Mouse (Mus musculus) liver, embryonic 16.5 days (tissue): ENCODE measurements around the gene Sipa1l1. TPM values are rescaled to one million over a fixed set of nuclear protein-coding genes. Genes with fewer than 3 reads are reported as not detected.
A peak's percentile ranks its signal among the peaks of the same experiment; 100 is the strongest.

Source experiments
- ATAC-seq: fragments of 200-750 bp; cut with Nextera tagmentation; 2 replicates; pipeline ENCODE4 v1.8.0; 2017; ENCODE audit warnings: low read depth, mild to moderate bottlenecking, moderate number of reproducible peaks, moderate library complexity
- H3K27ac ChIP-seq: fragments of 300-500 bp; sonication (generic); 2 replicates; pipeline ENCODE4 v1.5.1; 2014; ENCODE audit warnings: mild to moderate bottlenecking, low read length
- H3K27me3 ChIP-seq: fragments of 300-500 bp; sonication (generic); 2 replicates; pipeline ENCODE4 v1.6.1; 2014; ENCODE audit warnings: low read depth, low read length, mixed read lengths; ENCODE audit not compliant: control insufficient read depth, insufficient read depth
- H3K36me3 ChIP-seq: fragments of 300-500 bp; sonication (generic); 2 replicates; pipeline ENCODE4 v1.6.1; 2014; ENCODE audit warnings: mild to moderate bottlenecking; ENCODE audit not compliant: control insufficient read depth, insufficient read depth
- H3K4me1 ChIP-seq: fragments of 300-500 bp; sonication (generic); 2 replicates; pipeline ENCODE4 v1.6.1; 2014; ENCODE audit warnings: low read depth, low read length, mixed read lengths; ENCODE audit not compliant: control insufficient read depth
- H3K4me2 ChIP-seq: fragments of 300-500 bp; sonication (generic); 2 replicates; pipeline ENCODE4 v1.6.1; 2014; ENCODE audit warnings: low read depth, low read length, mixed read lengths
- H3K4me3 ChIP-seq: fragments of 300-500 bp; sonication (generic); 2 replicates; pipeline ENCODE4 v1.5.1; 2014; ENCODE audit warnings: low read depth, mild to moderate bottlenecking, low read length
- H3K9ac ChIP-seq: fragments of 300-500 bp; sonication (generic); 2 replicates; pipeline ENCODE4 v1.6.1; 2014; ENCODE audit warnings: low read depth, low read length
- H3K9me3 ChIP-seq: fragments of 300-500 bp; sonication (generic); replicated peaks from 2 replicates; pipeline ENCODE4 v1.6.1; 2016; ENCODE audit warnings: low read length; ENCODE audit not compliant: control insufficient read depth
- WGBS: fragments of 180-500 bp; shearing (Covaris S2); extraction: QIAGEN DNeasy Blood & Tissue Kit; methylation state at CpG from one replicate; pipeline ENCODE4 v1.1.7; 2014; ENCODE audit not compliant: insufficient replicate concordance; 5-methylcytosine and 5-hydroxymethylcytosine counted together
- polyA plus RNA-seq: library from polyadenylated mRNA; unstranded; fragments of >200 nt; fragmentation: Nextera tagmentation; extraction: Ambion mirVana; gene quantifications from 2 replicates; pipeline ENCODE4 v1.2.1, GENCODE M21; 2015

The Sipa1l1 gene
- polyA plus RNA-seq, 1 experiment from 2014 or later = 4.2 TPM

DNA sequence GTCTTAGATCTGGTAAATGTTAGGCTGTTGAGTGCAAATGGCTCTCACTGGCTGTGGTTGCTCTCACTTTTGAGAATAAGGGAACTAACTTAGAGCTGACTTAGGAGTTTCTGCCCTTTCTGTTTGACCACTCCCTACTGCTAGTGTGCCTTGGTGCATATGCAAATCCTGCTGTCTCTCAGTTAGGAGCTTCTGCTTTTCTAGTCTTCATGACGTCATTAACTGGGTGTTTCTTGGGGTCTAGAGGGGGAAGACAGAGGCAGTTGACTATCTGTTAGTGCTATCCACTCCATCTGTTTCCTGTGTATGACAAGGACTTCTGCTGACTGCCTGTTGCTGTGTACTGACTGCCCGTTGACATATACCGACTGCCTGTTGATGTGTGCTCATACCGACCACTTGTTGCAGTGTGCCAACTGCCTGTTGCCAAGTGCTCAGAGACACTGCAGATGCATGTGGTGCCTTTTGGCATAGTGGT is 56.7 kb downstream of the Sipa1l1 start:
- no peaks in the 10 kb centered on the region for H3K9me3 ChIP-seq
- no peaks in the 10 kb centered on the region for H3K27me3 ChIP-seq
- 4% methylated on average over 4 of the region's 4 CpGs for WGBS
- H3K4me2 ChIP-seq = no peak overlapping the region
- peaks cover 25% of the 10 kb centered on the region for H3K4me1 ChIP-seq
- H3K27ac ChIP-seq = peak overlapping the region; percentile 61
- H3K4me3 ChIP-seq = no peak overlapping the region
- no peaks in the 10 kb centered on the region for H3K36me3 ChIP-seq
- H3K9ac ChIP-seq = no peak overlapping the region
- peak; percentile 78 for ATAC-seq

DNA sequence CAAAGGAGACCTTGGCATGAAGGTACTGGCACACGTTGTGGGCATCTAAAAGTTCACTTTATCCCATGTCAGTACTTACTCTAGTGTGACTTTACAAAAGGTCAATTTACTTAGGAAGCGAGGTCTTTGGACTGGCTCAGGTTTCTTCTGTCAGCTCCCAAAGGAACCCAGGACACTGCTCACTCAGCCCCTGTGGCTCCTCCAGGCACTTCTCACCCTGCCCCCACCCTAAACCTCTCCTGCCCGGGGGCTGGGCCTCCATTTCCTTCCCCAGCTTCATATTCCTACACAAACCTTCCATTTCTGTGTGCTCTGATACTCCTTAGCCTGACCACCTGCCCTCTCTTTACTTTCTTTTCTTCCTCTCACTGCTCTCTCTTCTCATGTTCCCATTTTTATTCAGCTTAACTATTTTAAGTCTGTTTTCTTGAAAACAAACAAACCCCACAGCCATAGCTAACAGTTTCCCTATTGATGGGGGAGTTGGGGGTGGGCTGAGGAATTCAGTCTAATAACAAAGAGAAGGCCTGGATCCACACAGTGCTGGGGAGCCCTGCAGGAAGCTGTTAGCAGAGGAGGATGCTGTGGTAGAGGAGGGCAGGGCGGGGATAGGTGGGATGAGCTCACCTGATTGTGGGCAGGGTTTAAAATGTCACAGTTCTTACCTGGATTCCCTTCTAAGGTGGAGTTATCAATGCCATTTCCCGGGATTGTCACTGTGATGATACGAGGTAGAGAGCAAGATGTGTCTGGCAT is 57.4 kb downstream of the Sipa1l1 start:
- Histone ChIP-seq H3K9ac (no peak overlapping the region), H3K4me3 (no peak overlapping the region), H3K27ac (peak overlapping the region; percentile 61), H3K27me3 (no peaks in the 10 kb centered on the region), H3K4me2 (no peak overlapping the region), H3K4me1 (peaks cover 25% of the 10 kb centered on the region), H3K36me3 (no peaks in the 10 kb centered on the region), H3K9me3 (no peaks in the 10 kb centered on the region)
- no peak for ATAC-seq
- WGBS = 37% methylated on average over 6 of the region's 6 CpGs

DNA sequence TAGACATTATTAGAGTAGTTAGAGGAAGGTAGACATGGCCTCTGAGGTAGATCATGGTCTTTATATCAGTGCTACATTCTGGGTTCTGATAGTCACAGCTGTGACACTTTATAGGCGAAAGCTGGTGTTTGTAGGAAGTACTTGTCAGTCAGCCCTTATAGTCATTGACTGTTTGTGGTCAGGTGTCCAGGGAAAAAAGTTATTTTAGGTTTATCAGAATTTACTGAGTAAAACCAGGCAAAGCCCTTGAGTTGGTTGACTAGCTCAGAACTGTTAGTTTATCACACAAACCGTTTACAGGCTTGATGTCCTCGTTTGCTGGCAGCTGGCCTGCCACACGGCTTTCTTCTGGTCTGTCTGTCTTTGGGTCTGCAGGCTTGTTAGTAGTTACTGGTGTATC is 61.0 kb downstream of the Sipa1l1 start:
- H3K9ac ChIP-seq = no peak overlapping the region
- H3K4me2 ChIP-seq = no peak overlapping the region
- H3K27me3 ChIP-seq = no peaks in the 10 kb centered on the region
- H3K4me3 ChIP-seq = no peak overlapping the region
- H3K9me3 ChIP-seq = no peaks in the 10 kb centered on the region
- no peak overlapping the region for H3K27ac ChIP-seq
- H3K4me1 ChIP-seq = peaks cover 15% of the 10 kb centered on the region
- 31% methylated on average over 4 of the region's 4 CpGs for WGBS
- H3K36me3 ChIP-seq = no peaks in the 10 kb centered on the region
- no peak for ATAC-seq

DNA sequence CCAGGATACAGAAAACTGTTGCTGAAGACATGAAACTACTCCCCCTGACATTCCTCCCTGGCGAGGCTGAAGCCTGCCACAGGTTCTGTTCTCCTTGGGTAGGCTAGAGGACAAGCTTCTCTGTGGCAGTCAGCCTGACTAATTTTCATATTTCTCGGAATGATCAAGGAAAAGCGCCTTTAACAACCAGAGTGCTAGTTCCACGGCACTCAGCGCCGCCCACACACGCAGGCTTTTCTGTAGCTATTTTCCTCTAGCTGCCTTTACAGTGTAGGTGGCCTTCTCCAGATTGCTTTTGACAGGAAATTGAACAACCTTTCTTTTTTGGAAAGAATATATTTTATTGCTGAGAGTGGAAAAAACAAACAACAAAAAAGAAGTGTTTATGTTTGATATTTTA is 62.1 kb downstream of the Sipa1l1 start:
- no peak for ATAC-seq
- H3K4me3 ChIP-seq = no peak overlapping the region
- no peaks in the 10 kb centered on the region for H3K9me3 ChIP-seq
- H3K4me2 ChIP-seq = no peak overlapping the region
- peaks cover 6% of the 10 kb centered on the region for H3K4me1 ChIP-seq
- no peaks in the 10 kb centered on the region for H3K27me3 ChIP-seq
- 67% methylated on average over 7 of the region's 7 CpGs for WGBS
- no peaks in the 10 kb centered on the region for H3K36me3 ChIP-seq
- no peak overlapping the region for H3K9ac ChIP-seq
- no peak overlapping the region for H3K27ac ChIP-seq

DNA sequence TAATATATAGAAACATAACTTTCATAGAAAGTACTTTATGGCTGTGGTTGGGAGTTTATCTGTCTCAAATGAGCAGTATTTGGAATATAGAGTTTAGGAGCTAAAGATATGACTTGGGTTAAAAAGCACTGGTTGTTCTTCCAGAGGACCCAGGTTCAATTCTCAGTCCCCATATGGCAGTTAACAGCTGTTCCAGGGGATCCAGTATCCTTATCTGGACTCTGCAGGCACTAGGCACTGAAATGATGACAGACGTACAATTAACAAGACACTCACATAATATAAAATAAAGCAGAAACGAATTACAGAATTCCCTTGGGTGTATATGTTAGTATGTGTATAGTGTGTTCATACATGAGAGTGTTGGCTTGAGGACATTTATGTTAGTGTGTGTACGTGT is 64.1 kb downstream of the Sipa1l1 start:
- H3K9me3 ChIP-seq = no peaks in the 10 kb centered on the region
- H3K27me3 ChIP-seq = no peaks in the 10 kb centered on the region
- ATAC-seq = no peak
- no peak overlapping the region for H3K4me3 ChIP-seq
- WGBS = 39% methylated on average over 3 of the region's 3 CpGs
- H3K36me3 ChIP-seq = no peaks in the 10 kb centered on the region
- H3K4me1 ChIP-seq = peaks cover 3% of the 10 kb centered on the region
- H3K9ac ChIP-seq = no peak overlapping the region
- H3K27ac ChIP-seq = no peak overlapping the region
- no peak overlapping the region for H3K4me2 ChIP-seq

DNA sequence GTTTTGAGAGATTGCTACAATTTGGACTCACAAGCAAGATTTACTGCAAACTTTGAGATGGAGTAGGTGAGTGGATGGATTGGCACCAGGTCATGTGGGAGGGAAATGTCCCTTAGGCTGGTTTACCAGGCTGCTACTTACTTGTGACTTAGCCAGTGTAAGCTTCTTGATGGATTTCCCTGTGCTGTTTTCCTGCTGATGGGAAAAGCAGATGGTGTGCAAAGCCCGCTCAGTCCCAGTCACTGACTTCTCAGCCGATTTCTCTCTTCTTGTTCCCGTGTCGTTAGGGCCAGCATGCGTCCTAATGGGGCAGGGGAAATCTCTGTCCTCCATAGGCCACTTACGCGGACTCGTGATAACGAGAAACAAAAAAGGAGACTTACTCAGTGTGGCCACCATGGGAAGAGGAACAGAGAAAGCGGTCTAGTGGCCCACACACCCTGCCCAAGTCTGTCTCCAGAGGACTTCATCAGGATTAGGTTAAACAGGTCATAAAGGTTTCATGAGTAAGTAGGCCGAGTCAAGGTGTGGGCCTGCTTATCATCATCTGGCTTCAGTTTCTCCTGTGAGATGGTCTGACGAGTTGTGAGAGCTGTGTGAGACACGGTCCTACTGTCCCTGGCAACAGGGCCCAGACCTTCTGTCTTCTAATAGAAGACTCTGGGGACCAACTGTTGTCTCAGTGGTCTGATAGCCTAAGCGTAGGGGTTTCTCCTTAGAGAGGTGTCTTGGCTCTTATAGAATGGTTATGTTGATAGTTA is 65.5 kb downstream of the Sipa1l1 start:
- H3K9ac ChIP-seq = no peak overlapping the region
- no peaks in the 10 kb centered on the region for H3K36me3 ChIP-seq
- no peak overlapping the region for H3K27ac ChIP-seq
- WGBS = 68% methylated on average over 14 of the region's 14 CpGs
- H3K4me1 ChIP-seq = peaks cover 3% of the 10 kb centered on the region
- no peaks in the 10 kb centered on the region for H3K27me3 ChIP-seq
- ATAC-seq = no peak
- H3K4me3 ChIP-seq = no peak overlapping the region
- H3K4me2 ChIP-seq = no peak overlapping the region
- H3K9me3 ChIP-seq = no peaks in the 10 kb centered on the region

DNA sequence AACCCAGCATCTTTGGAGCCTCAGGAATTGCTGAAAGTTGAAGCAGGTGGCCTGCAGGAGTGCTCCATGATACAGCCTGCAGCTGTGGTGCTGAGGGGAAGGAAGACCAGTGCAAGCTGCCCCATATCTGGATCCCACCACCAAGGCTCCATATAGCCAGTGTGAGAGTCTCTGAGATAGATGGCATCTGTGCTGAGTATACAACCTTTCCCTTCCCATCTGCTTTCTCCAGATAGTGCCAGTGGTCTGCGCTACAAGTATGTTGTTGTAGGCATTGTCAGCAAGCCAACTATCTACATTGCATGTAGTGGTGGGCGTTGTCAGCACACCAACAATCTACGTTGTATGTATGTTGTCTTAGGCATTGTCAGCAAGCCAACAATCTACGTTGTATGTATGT is 68.0 kb downstream of the Sipa1l1 start:
- no peak overlapping the region for H3K4me2 ChIP-seq
- H3K36me3 ChIP-seq = no peaks in the 10 kb centered on the region
- peaks cover 3% of the 10 kb centered on the region for H3K4me1 ChIP-seq
- peak; percentile 76 for ATAC-seq
- WGBS = 43% methylated on average over 4 of the region's 4 CpGs
- H3K9me3 ChIP-seq = no peaks in the 10 kb centered on the region
- no peaks in the 10 kb centered on the region for H3K27me3 ChIP-seq
- H3K4me3 ChIP-seq = no peak overlapping the region
- H3K9ac ChIP-seq = no peak overlapping the region
- no peak overlapping the region for H3K27ac ChIP-seq

DNA sequence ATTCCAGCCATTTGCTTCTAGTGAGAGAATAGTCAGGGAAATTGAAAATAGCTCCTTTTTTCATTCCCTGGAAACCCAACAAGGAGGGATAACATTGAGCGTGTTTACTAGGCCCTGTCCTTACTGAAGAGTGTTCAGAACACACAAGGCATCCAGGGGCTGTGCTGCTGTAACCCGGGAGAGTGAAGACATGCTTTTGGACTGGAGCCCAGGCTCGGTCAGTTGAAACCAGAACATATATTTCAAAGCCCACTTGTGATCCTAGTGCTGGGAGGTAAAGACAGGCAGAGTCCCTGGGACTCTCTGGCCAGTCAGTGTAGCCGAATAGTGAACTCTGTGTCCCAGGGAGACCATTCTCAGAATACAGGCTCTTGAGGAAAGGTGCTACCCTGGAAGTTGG is 68.8 kb downstream of the Sipa1l1 start:
- 69% methylated on average over 4 of the region's 4 CpGs for WGBS
- Histone ChIP-seq H3K9me3 (no peaks in the 10 kb centered on the region), H3K27ac (no peak overlapping the region), H3K4me2 (no peak overlapping the region), H3K9ac (no peak overlapping the region), H3K27me3 (no peaks in the 10 kb centered on the region), H3K4me1 (peaks cover 3% of the 10 kb centered on the region), H3K36me3 (no peaks in the 10 kb centered on the region), H3K4me3 (no peak overlapping the region)
- ATAC-seq = no peak

DNA sequence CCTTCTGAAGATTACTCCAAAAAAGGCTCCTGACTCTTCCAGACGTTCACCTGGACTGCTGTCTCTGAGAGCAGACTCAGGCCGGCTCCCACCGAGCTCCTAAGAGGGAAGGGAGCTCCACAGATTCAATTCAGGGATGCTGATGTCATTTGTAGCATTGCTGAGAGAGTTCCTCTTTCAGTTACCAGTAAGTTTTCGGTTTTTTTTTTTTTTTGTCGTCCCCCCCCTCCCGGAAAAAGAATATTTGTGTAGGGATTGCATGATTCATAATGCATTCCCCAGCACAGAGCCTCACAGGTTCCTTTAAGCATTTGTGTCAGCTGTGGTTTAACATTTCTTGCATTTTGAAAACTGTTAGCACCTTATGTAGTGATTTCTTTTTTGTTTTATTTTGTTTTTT is 71.6 kb downstream of the Sipa1l1 start:
- H3K4me1 ChIP-seq = no peaks in the 10 kb centered on the region; the same call in 1 of the 2 replicates
- no peaks in the 10 kb centered on the region for H3K27me3 ChIP-seq
- 31% methylated on average over 6 of the region's 6 CpGs for WGBS
- no peak for ATAC-seq
- H3K36me3 ChIP-seq = no peaks in the 10 kb centered on the region
- no peak overlapping the region for H3K4me2 ChIP-seq
- no peak overlapping the region for H3K9ac ChIP-seq
- no peak overlapping the region for H3K4me3 ChIP-seq
- no peak overlapping the region for H3K27ac ChIP-seq
- no peaks in the 10 kb centered on the region for H3K9me3 ChIP-seq
